Mouse (Mus musculus) small intestine, adult 10 weeks (tissue): ENCODE data around the gene Fabp7. TPM values are rescaled to one million over a fixed set of nuclear protein-coding genes. Genes with fewer than 3 reads are reported as not detected.

ENCODE experiments used
- polyA plus RNA-seq: library from polyadenylated mRNA; stranded (reverse); fragments of 350-450 nt; fragmentation: Illumina TruSeq; extraction: RNeasy Lipid Tissue Mini Kit (QIAGEN cat#74804); gene quantifications from one replicate; pipeline ENCODE4 v1.2.3, GENCODE M21; 2014; ENCODE audit warnings: low replicate concordance

The Fabp7 gene
- 3.2 TPM for polyA plus RNA-seq

GRCm38 (mm10) chr10:57784876-57785150 lies at the start of gene Fabp7:
Gene Fabp7 (plus strand): TSS chr10:57784881.

GRCm38 (mm10) chr10:57794018-57794417 lies 9.3 kb downstream of the Fabp7 start, which contains the start of gene Smpdl3a:
Gene Smpdl3a (plus strand): TSS chr10:57794335.

Other genes with a start within 250 kb of the Fabp7 start
- gene Pkib, start 152.9 kb upstream of the Fabp7 start, polyA plus RNA-seq, result 6.5 TPM
- gene Smpdl3a, start 9.5 kb downstream of the Fabp7 start, polyA plus RNA-seq, result 292 TPM